In the genomic region with DNA sequence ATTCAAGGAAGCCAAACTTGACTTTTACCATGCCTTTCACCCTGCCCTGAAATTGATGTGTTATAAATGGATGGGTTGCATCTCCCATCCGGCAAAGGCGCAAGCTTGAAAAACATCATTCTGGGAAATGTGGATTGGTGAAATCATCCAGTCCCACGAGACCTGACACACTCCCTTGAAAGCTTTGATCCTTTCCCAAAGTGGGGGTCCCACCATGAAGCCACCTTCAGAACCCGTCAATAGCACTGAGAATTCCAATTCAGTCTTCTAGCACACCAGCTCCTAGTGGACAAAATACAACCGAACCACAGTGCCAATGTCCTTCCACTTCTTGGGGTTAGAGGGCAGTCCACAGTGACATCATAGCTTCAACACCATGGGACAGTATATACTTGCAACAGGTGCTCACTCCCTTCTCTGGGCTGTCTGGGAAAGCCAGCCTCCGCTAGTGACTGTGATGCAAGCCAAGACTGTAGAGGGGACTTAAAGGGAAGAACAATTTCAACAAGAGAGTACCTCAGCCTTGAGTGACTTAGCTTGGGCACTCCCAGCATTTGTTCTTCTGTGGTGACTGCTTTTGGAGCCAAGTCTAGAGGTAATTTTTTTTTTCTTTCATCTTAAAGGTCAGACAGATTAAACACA, we compare ENCODE assay signal across 26 mouse cellular contexts.
DNase-seq lines count a peak whose midpoint lies in the region; ATAC-seq and TF ChIP-seq lines count a peak whose summit lies in the region.
"Had no signal": no experiment of that assay in that cellular context is flagged by ENCODE, and none has a peak within 500 bp of the region (broad histone marks: within the 10 kb centered on the region; RNA-seq: fewer than 3 reads in every experiment).

No protein-coding gene starts in this region.

- 89% methylated on average over 6 of the region's 6 CpGs for WGBS in kidney, embryonic 14.5 days
- 84% methylated on average over 6 of the region's 6 CpGs for WGBS in lung, embryonic 16.5 days

- no peaks in the 10 kb centered on the region for H3K36me3 ChIP-seq in kidney, embryonic 14.5 days (ENCODE audit: control insufficient read depth, insufficient read depth, low read length)
- no peaks in the 10 kb centered on the region for H3K36me3 ChIP-seq in lung, embryonic 16.5 days (ENCODE audit: control insufficient read depth, insufficient read depth, low read length)
- no peaks in the 10 kb centered on the region for H3K36me3 ChIP-seq in myocyte (ENCODE audit: control insufficient read depth, insufficient read depth)
- H3K36me3 ChIP-seq: G1E; heart, embryonic 13.5 days; limb, embryonic 13.5 days; midbrain, embryonic 15.5 days; stomach, embryonic 15.5 days had no signal

- ATAC-seq in kidney, embryonic 14.5 days (ENCODE audit: low FRiP score, low TSS enrichment) = peak; percentile 39; the same call in 1 of the 2 replicates
- ATAC-seq in lung, embryonic 16.5 days (ENCODE audit: low read depth) = 0 out of 2 replicates have a peak, but pooled peaks have one; percentile 41
- ATAC-seq: forebrain, embryonic 16.5 days; hindbrain, embryonic 16.5 days; midbrain, embryonic 15.5 days had no signal

- H3K4me3 ChIP-seq in kidney, embryonic 14.5 days (ENCODE audit: low read length) = no peak overlapping the region
- H3K4me3 ChIP-seq in lung, embryonic 16.5 days (ENCODE audit: low read length) = no peak overlapping the region
- no peak overlapping the region for H3K4me3 ChIP-seq in myocyte
- H3K4me3 ChIP-seq: erythroblast, embryonic 14.5 days; gastrocnemius, adult 2 months; heart, adult 2 months; heart, embryonic 13.5 days; limb, embryonic 13.5 days; midbrain, embryonic 15.5 days; stomach, embryonic 15.5 days had no signal

- no peak overlapping the region for H3K27ac ChIP-seq in kidney, embryonic 14.5 days (ENCODE audit: low read depth, low read length)
- no peak overlapping the region for H3K27ac ChIP-seq in lung, embryonic 16.5 days (ENCODE audit: low read length)
- H3K27ac ChIP-seq: gastrocnemius, adult 2 months; heart, adult 2 months; heart, embryonic 13.5 days; limb, embryonic 13.5 days; macrophage; midbrain, embryonic 15.5 days; stomach, embryonic 15.5 days had no signal

- no peaks in the 10 kb centered on the region for H3K79me2 ChIP-seq in myocyte (ENCODE audit: control insufficient read depth, insufficient read depth)

- no peaks in the 10 kb centered on the region for H3K27me3 ChIP-seq in kidney, embryonic 14.5 days (ENCODE audit: control insufficient read depth, insufficient read depth, low read length)
- no peaks in the 10 kb centered on the region for H3K27me3 ChIP-seq in lung, embryonic 16.5 days (ENCODE audit: control insufficient read depth, insufficient read depth, low read depth, low read length)
- no peaks in the 10 kb centered on the region for H3K27me3 ChIP-seq in myocyte (ENCODE audit: control insufficient read depth, insufficient read depth, insufficient read length)
- H3K27me3 ChIP-seq: CH12.LX; heart, embryonic 13.5 days; midbrain, embryonic 15.5 days; stomach, embryonic 15.5 days had no signal

- TF ChIP-seq POLR2A in myocyte (IDR thresholded peaks at IDR 0.05; ENCODE audit: insufficient read length, low read depth) = no peak

- no peak overlapping the region for H3ac ChIP-seq in myocyte (ENCODE audit: control insufficient read depth, insufficient read length)

- H3K9me3 ChIP-seq in kidney, embryonic 14.5 days (ENCODE audit: control insufficient read depth, low read length) = no peaks in the 10 kb centered on the region
- H3K9me3 ChIP-seq in lung, embryonic 16.5 days (ENCODE audit: control insufficient read depth, low read length) = no peaks in the 10 kb centered on the region
- H3K9me3 ChIP-seq: G1E; heart, embryonic 13.5 days; limb, embryonic 13.5 days; midbrain, embryonic 15.5 days; stomach, embryonic 15.5 days had no signal

- no peak overlapping the region for H3K9ac ChIP-seq in kidney, embryonic 14.5 days (ENCODE audit: low read depth, low read length)
- no peak overlapping the region for H3K9ac ChIP-seq in lung, embryonic 16.5 days (ENCODE audit: low read length)
- H3K9ac ChIP-seq: heart, embryonic 13.5 days; limb, embryonic 13.5 days; midbrain, embryonic 15.5 days; stomach, embryonic 15.5 days had no signal

- no peaks in the 10 kb centered on the region for H3K4me1 ChIP-seq in kidney, embryonic 14.5 days (ENCODE audit: control insufficient read depth, insufficient read depth, low read length)
- no peaks in the 10 kb centered on the region for H3K4me1 ChIP-seq in lung, embryonic 16.5 days (replicated peaks; ENCODE audit: control insufficient read depth, insufficient read depth, low read length)
- H3K4me1 ChIP-seq: heart, embryonic 13.5 days; midbrain, embryonic 15.5 days; stomach, embryonic 15.5 days had no signal

- peak; percentile 10 to 54 for DNase-seq in adrenal gland, adult (ENCODE audit: inconsistent age in 2 of 2, low spot score in 1 of 2)
- DNase-seq in adrenal gland, postnatal 4 days (ENCODE audit: low spot score in 2 of 2) = no peak
- DNase-seq in kidney, postnatal 14 days = no peak
- DNase-seq in lung, postnatal 10 days = no peak
- DNase-seq: cerebellum, adult 11-12 months; cerebellum, adult 9-11 months; gastrocnemius, adult 2 months; gastrocnemius, postnatal 36 days; heart, adult 2 months; heart, postnatal 10 days; kidney, adult 18-20 months; right cerebral cortex, postnatal 25 days had no signal

- no peak overlapping the region for H3K4me2 ChIP-seq in kidney, embryonic 14.5 days (replicated peaks; ENCODE audit: low read depth, low read length)
- H3K4me2 ChIP-seq in lung, embryonic 16.5 days (ENCODE audit: low read depth, low read length) = no peak overlapping the region
- peak overlapping the region; percentile 21 for H3K4me2 ChIP-seq in myocyte (ENCODE audit: low read depth)
- H3K4me2 ChIP-seq: heart, embryonic 13.5 days; limb, embryonic 13.5 days; liver, embryonic 11.5 days; midbrain, embryonic 15.5 days; stomach, embryonic 15.5 days had no signal

TF ChIP-seq in myocyte, 11 proteins besides CTCF, POLR2A, EP300 and RAD21:
- TF ChIP-seq POLR2AphosphoS2 (IDR thresholded peaks at IDR 0.05; ENCODE audit: insufficient read length, low read depth) = no peak
- TF ChIP-seq USF1 (IDR thresholded peaks at IDR 0.05; ENCODE audit: low read depth) = no peak
- TF ChIP-seq REST (IDR thresholded peaks at IDR 0.05; ENCODE audit: insufficient read depth, insufficient read length) = no peak
- TF ChIP-seq TCF3 (IDR thresholded peaks at IDR 0.05; ENCODE audit: insufficient read length, low read depth) = no peak
- no peak for TF ChIP-seq TCF12 (IDR thresholded peaks at IDR 0.05; ENCODE audit: insufficient read depth, poor library complexity, severe bottlenecking)
- TF ChIP-seq CEBPB (IDR thresholded peaks at IDR 0.05; ENCODE audit: insufficient read depth, poor library complexity, severe bottlenecking) = no peak
- TF ChIP-seq SRF (IDR thresholded peaks at IDR 0.05; ENCODE audit: control insufficient read depth, insufficient read length, low read depth) = no peak
- TF ChIP-seq MYOG (IDR thresholded peaks at IDR 0.05; ENCODE audit: control insufficient read depth in 1 of 3, insufficient read depth in 1 of 3, insufficient read length in 2 of 3, low read depth in 2 of 3) = no peak
- TF ChIP-seq MAX (IDR thresholded peaks at IDR 0.05; ENCODE audit: low read depth) = no peak
- TF ChIP-seq E2F4 (IDR thresholded peaks at IDR 0.05; ENCODE audit: insufficient read depth) = no peak
- TF ChIP-seq MYOD1 (IDR thresholded peaks at IDR 0.05; ENCODE audit: control insufficient read depth in 1 of 3, insufficient read length in 2 of 3, low read depth in 2 of 3) = no peak
TF ChIP-seq in myocyte: peak in this region for 0.

Comparison
In these comparisons a context has a peak if more than half of its experiments do, and no peak if none do; other contexts are left out.
1. DNase-seq: peak in adrenal gland, adult (2 of 2); none in adrenal gland, postnatal 4 days (0 of 2), kidney, postnatal 14 days (single experiment) and lung, postnatal 10 days (single experiment).